Mouse (Mus musculus) lung, adult 2 months (tissue): ENCODE results near the gene Olfr1134. TPM values are rescaled to one million over a fixed set of nuclear protein-coding genes. Genes with fewer than 3 reads are reported as not detected.
"Not testable (repeated sequence)": the region's sequence is repeated elsewhere in the genome, so short reads cannot be mapped to it uniquely, and the experiment has no call there.

Experiments
- DNase-seq: peaks from one replicate; pipeline ENCODE4 v3.0.0; 2022
- H3K4me1 ChIP-seq: fragments of 200-500 bp; 2 replicates; pipeline ENCODE4 v1.6.1; 2011; ENCODE audit warnings: low read length; ENCODE audit not compliant: control insufficient read depth, insufficient read depth
- H3K4me3 ChIP-seq: fragments of 200-500 bp; replicated peaks from 2 replicates; pipeline ENCODE3; 2011; ENCODE audit warnings: low read depth, mild to moderate bottlenecking, control low read depth, low read length; ENCODE audit errors: extremely low read depth
- CTCF ChIP-seq: fragments of 200-500 bp; IDR thresholded peaks from 2 replicates; pipeline ENCODE4 v1.5.1; 2011; ENCODE audit warnings: mild to moderate bottlenecking, low read length, control low read depth; ENCODE audit not compliant: insufficient read depth
- POLR2A ChIP-seq: fragments of 200-500 bp; IDR thresholded peaks from 2 replicates; pipeline ENCODE4 v1.6.1; 2011; ENCODE audit warnings: low read depth, mild to moderate bottlenecking, control low read depth, low read length, borderline replicate concordance; ENCODE audit errors: extremely low read depth
- WGBS: fragments of 180-500 bp; shearing (Covaris S2); methylation state at CpG from one replicate; pipeline ENCODE4 v1.1.7; 2018; 5-methylcytosine and 5-hydroxymethylcytosine counted together
- polyA plus RNA-seq: library from polyadenylated mRNA; depleted of rRNA; stranded (reverse); fragments of >200 nt; gene quantifications from 2 replicates; pipeline ENCODE4 v1.2.3, GENCODE M21; 2012; rRNA removed

Olfr1134 gene
- not detected in 2 replicates for polyA plus RNA-seq

- Histone ChIP-seq H3K4me1 (no peaks in the 10 kb centered on the region), H3K4me3 (no peak within 1 kb of the TSS)
- DNase-seq = no peak
- TF ChIP-seq CTCF (no peak), POLR2A (no peak)
- WGBS = 66% methylated on average over 2 of the region's 2 CpGs
Measured at GRCm38 (mm10) chr2:87658360-87658759, at the start of gene Olfr1134. Olfr1134 (minus strand) TSS chr2:87658460.

- no peaks in the 10 kb centered on the region for H3K4me1 ChIP-seq
- DNase-seq = no peak
- TF ChIP-seq CTCF = no peak
- TF ChIP-seq POLR2A = no peak
- H3K4me3 ChIP-seq = no peak within 1 kb of the TSS
Measured at GRCm38 (mm10) chr2:87693847-87694246, 35.6 kb upstream of the Olfr1134 start, which contains the start of gene Olfr1136. Olfr1136 (minus strand) TSS chr2:87693947.

- TF ChIP-seq CTCF (no peak), POLR2A (no peak)
- no peak for DNase-seq
- H3K4me1 ChIP-seq = no peaks in the 10 kb centered on the region
- 6% methylated on average over 1 of the region's 1 CpGs for WGBS
- no peak within 1 kb of the TSS for H3K4me3 ChIP-seq
Measured at GRCm38 (mm10) chr2:87673564-87673963, 15.3 kb upstream of the Olfr1134 start, which contains the start of gene Olfr1135. Olfr1135 (minus strand) TSS chr2:87673664.

- TF ChIP-seq POLR2A = no peak
- no peak for TF ChIP-seq CTCF
- Histone ChIP-seq H3K4me1 (no peaks in the 10 kb centered on the region), H3K4me3 (no peak within 1 kb of the TSS)
- DNase-seq = no peak
Measured at GRCm38 (mm10) chr2:87647274-87647673, 11.0 kb downstream of the Olfr1134 start, which contains the start of gene Olfr1133. Olfr1133 (minus strand) TSS chr2:87647374.

GRCm38 (mm10) chr2:87642441-87642840 is 15.8 kb downstream of the Olfr1134 start:
- no peak for TF ChIP-seq CTCF
- TF ChIP-seq POLR2A = no peak
- no peaks in the 10 kb centered on the region for H3K4me1 ChIP-seq
- no peak for DNase-seq
- H3K4me3 ChIP-seq = no peak overlapping the region

GRCm38 (mm10) chr2:87637435-87637834 is 20.8 kb downstream of the Olfr1134 start, which contains the start of gene Olfr1132:
Olfr1132 (minus strand) TSS chr2:87637535.
- H3K4me1 ChIP-seq = no peaks in the 10 kb centered on the region
- no peak within 1 kb of the TSS for H3K4me3 ChIP-seq
- TF ChIP-seq POLR2A (no peak), CTCF (no peak)
- DNase-seq = no peak

- TF ChIP-seq CTCF (no peak), POLR2A (no peak)
- H3K4me3 ChIP-seq = no peak within 1 kb of the TSS
Measured at GRCm38 (mm10) chr2:87626804-87627203, 31.5 kb downstream of the Olfr1134 start, which contains the start of gene Olfr1131. Olfr1131 (plus strand) TSS chr2:87627104.

GRCm38 (mm10) chr2:87605912-87606311 is 52.3 kb downstream of the Olfr1134 start, which contains the start of gene Olfr1130:
Olfr1130 (plus strand) TSS chr2:87606212.
- not testable (repeated sequence) for H3K4me1 ChIP-seq, DNase-seq

More at GRCm38 (mm10) chr2:87626804-87627203, 31.5 kb downstream of the Olfr1134 start, which contains the start of gene Olfr1131:
- no peak for DNase-seq
- WGBS = 57% methylated on average over 3 of the region's 3 CpGs
- H3K4me1 ChIP-seq = no peaks in the 10 kb centered on the region

More at GRCm38 (mm10) chr2:87605912-87606311, 52.3 kb downstream of the Olfr1134 start, which contains the start of gene Olfr1130:
- not testable (repeated sequence) for H3K4me3 ChIP-seq

Other genes with a start within 250 kb of the Olfr1134 start
- not detected in 2 replicates for gene Olfr1123, start 241.8 kb downstream of the Olfr1134 start, polyA plus RNA-seq
- not detected in 2 replicates for gene Olfr1124, start 228.2 kb downstream of the Olfr1134 start, polyA plus RNA-seq
- not detected in 2 replicates for gene Olfr1126, start 204.5 kb downstream of the Olfr1134 start, polyA plus RNA-seq
- not detected in 2 replicates for gene Pramel7, start 161.4 kb downstream of the Olfr1134 start, polyA plus RNA-seq
- gene Pramel6, start 151.9 kb downstream of the Olfr1134 start, polyA plus RNA-seq = not detected in 2 replicates
- not detected in 2 replicates for gene Olfr153, start 126.7 kb downstream of the Olfr1134 start, polyA plus RNA-seq
- not detected in 2 replicates for gene Olfr1128, start 112.9 kb downstream of the Olfr1134 start, polyA plus RNA-seq
- gene Olfr1129, start 84.6 kb downstream of the Olfr1134 start, polyA plus RNA-seq = not detected in 2 replicates
- gene Olfr1130, start 52.2 kb downstream of the Olfr1134 start, polyA plus RNA-seq = not detected in 2 replicates
- not detected in 2 replicates for gene Olfr1131, start 31.4 kb downstream of the Olfr1134 start, polyA plus RNA-seq
- gene Olfr1132, start 20.9 kb downstream of the Olfr1134 start, polyA plus RNA-seq = not detected in 2 replicates
- gene Olfr1133, start 11.1 kb downstream of the Olfr1134 start, polyA plus RNA-seq = not detected in 2 replicates
- gene Olfr1135, start 15.2 kb upstream of the Olfr1134 start, polyA plus RNA-seq = not detected in 2 replicates
- gene Olfr1136, start 35.5 kb upstream of the Olfr1134 start, polyA plus RNA-seq = not detected in 2 replicates
- not detected in 2 replicates for gene Olfr1137, start 54.7 kb upstream of the Olfr1134 start, polyA plus RNA-seq
- not detected in 2 replicates for gene Olfr1138, start 81.5 kb upstream of the Olfr1134 start, polyA plus RNA-seq
- gene Olfr1140, start 85.3 kb upstream of the Olfr1134 start, polyA plus RNA-seq = not detected in 2 replicates
- not detected in 2 replicates for gene Olfr1141, start 95.5 kb upstream of the Olfr1134 start, polyA plus RNA-seq
- gene Olfr152, start 121.0 kb upstream of the Olfr1134 start, polyA plus RNA-seq = not detected in 2 replicates
- not detected in 2 replicates for gene Olfr1143, start 142.1 kb upstream of the Olfr1134 start, polyA plus RNA-seq
- gene Olfr1145, start 151.4 kb upstream of the Olfr1134 start, polyA plus RNA-seq = not detected in 2 replicates
- gene Olfr1148, start 172.1 kb upstream of the Olfr1134 start, polyA plus RNA-seq = not detected in 2 replicates
- gene Olfr1150-ps1, start 185.5 kb upstream of the Olfr1134 start, polyA plus RNA-seq = not detected in 2 replicates
- gene Olfr1151, start 197.4 kb upstream of the Olfr1134 start, polyA plus RNA-seq = not detected in 2 replicates
- not detected in 2 replicates for gene Olfr1152, start 208.0 kb upstream of the Olfr1134 start, polyA plus RNA-seq
- not detected in 2 replicates for gene Olfr1153, start 236.5 kb upstream of the Olfr1134 start, polyA plus RNA-seq
- not detected in 2 replicates for gene Olfr1154, start 246.7 kb upstream of the Olfr1134 start, polyA plus RNA-seq